Mouse (Mus musculus): ENCODE data around the gene Zbtb8b. TPM values are rescaled to one million over a fixed set of nuclear protein-coding genes. Genes with fewer than 3 reads are reported as not detected.
"Not testable (repeated sequence)": the region's sequence is repeated elsewhere in the genome, so short reads cannot be mapped to it uniquely, and the experiment has no call there.

Gene Zbtb8b
- polyA plus RNA-seq, 1 experiment, result not detected

- WGBS, result 21% methylated on average over 3 of the region's 3 CpGs
- no peak overlapping the region for H3K27ac ChIP-seq (ENCODE audit: insufficient read depth, low read depth, low read length)
- TF ChIP-seq CTCF (IDR thresholded peaks at IDR 0.05; ENCODE audit: extremely low read depth, insufficient read length, insufficient replicate concordance, low read depth, low read length) (no peak), POLR2A (IDR thresholded peaks at IDR 0.05; ENCODE audit: low read depth, low read length) (no peak)
Measured at GRCm38 (mm10) chr4:129462118-129462517, 21.5 kb upstream of the Zbtb8b start.

GRCm38 (mm10) chr4:129461183-129461960 is 20.7 kb upstream of the Zbtb8b start, which contains the start of gene Bsdc1:
Bsdc1 (plus strand) TSS chr4:129461581.
- H3K4me1 ChIP-seq (ENCODE audit: control insufficient read depth, insufficient read depth, insufficient read length, low read length), result peaks cover 11% of the 10 kb centered on the region; the same call in 1 of the 2 replicates
- TF ChIP-seq CTCF (IDR thresholded peaks at IDR 0.05; ENCODE audit: extremely low read depth, insufficient read length, insufficient replicate concordance, low read depth, low read length), result no peak
- peak; percentile 55 for TF ChIP-seq POLR2A (IDR thresholded peaks at IDR 0.05; ENCODE audit: low read depth, low read length)
- H3K27me3 ChIP-seq (ENCODE audit: control insufficient read depth, insufficient read depth, low read length), result no peaks in the 10 kb centered on the region
- H3K4me3 ChIP-seq (ENCODE audit: low read depth, low read length), result peak within 1 kb of the TSS; percentile 77
- peak within 1 kb of the TSS; percentile 59 for H3K27ac ChIP-seq (ENCODE audit: insufficient read depth, low read depth, low read length)
- under 1% methylated on average over 46 of the region's 46 CpGs for whole genome bisulfite sequencing
- H3K36me3 ChIP-seq (ENCODE audit: control insufficient read depth, insufficient read depth, low read length), result peaks cover 11% of the 10 kb centered on the region

More at GRCm38 (mm10) chr4:129462118-129462517, 21.5 kb upstream of the Zbtb8b start:
- Histone ChIP-seq H3K36me3 (ENCODE audit: control insufficient read depth, insufficient read depth, low read length) (peaks cover 17% of the 10 kb centered on the region), H3K27me3 (ENCODE audit: control insufficient read depth, insufficient read depth, low read length) (no peaks in the 10 kb centered on the region), H3K4me1 (ENCODE audit: control insufficient read depth, insufficient read depth, insufficient read length, low read length) (peaks cover 11% of the 10 kb centered on the region; the same call in 1 of the 2 replicates), H3K4me3 (ENCODE audit: low read depth, low read length) (peak overlapping the region; percentile 77)

- Histone ChIP-seq H3K36me3 (ENCODE audit: control insufficient read depth, insufficient read depth, low read length) (peaks cover 6% of the 10 kb centered on the region), H3K27me3 (ENCODE audit: control insufficient read depth, insufficient read depth, low read length) (no peaks in the 10 kb centered on the region), H3K4me3 (ENCODE audit: low read depth, low read length) (peak overlapping the region; percentile 50), H3K4me1 (ENCODE audit: control insufficient read depth, insufficient read depth, insufficient read length, low read length) (peaks cover 11% of the 10 kb centered on the region; the same call in 1 of the 2 replicates), H3K27ac (ENCODE audit: insufficient read depth, low read depth, low read length) (peak overlapping the region; percentile 59)
- 0% methylated on average over 4 of the region's 4 CpGs for WGBS
- TF ChIP-seq POLR2A (IDR thresholded peaks at IDR 0.05; ENCODE audit: low read depth, low read length) (no peak), CTCF (IDR thresholded peaks at IDR 0.05; ENCODE audit: extremely low read depth, insufficient read length, insufficient replicate concordance, low read depth, low read length) (no peak)
Measured at GRCm38 (mm10) chr4:129460827-129461182, 20.2 kb upstream of the Zbtb8b start.

GRCm38 (mm10) chr4:129459726-129460125 is 19.1 kb upstream of the Zbtb8b start:
- H3K36me3 ChIP-seq (ENCODE audit: control insufficient read depth, insufficient read depth, low read length), result no peaks in the 10 kb centered on the region; the same call in 1 of the 2 replicates
- WGBS, result 25% methylated on average over 3 of the region's 3 CpGs
- TF ChIP-seq CTCF (IDR thresholded peaks at IDR 0.05; ENCODE audit: extremely low read depth, insufficient read length, insufficient replicate concordance, low read depth, low read length) (no peak), POLR2A (IDR thresholded peaks at IDR 0.05; ENCODE audit: low read depth, low read length) (no peak)

GRCm38 (mm10) chr4:129457311-129457710 is 16.7 kb upstream of the Zbtb8b start:
- WGBS, result 74% methylated on average over 2 of the region's 2 CpGs
- not testable (repeated sequence) for H3K36me3 ChIP-seq (ENCODE audit: control insufficient read depth, insufficient read depth, low read length); H3K4me3 ChIP-seq (ENCODE audit: low read depth, low read length); H3K27me3 ChIP-seq (ENCODE audit: control insufficient read depth, insufficient read depth, low read length); H3K4me1 ChIP-seq (ENCODE audit: control insufficient read depth, insufficient read depth, insufficient read length, low read length); H3K27ac ChIP-seq (ENCODE audit: insufficient read depth, low read depth, low read length)

More at GRCm38 (mm10) chr4:129459726-129460125, 19.1 kb upstream of the Zbtb8b start:
- no peak overlapping the region for H3K4me3 ChIP-seq (ENCODE audit: low read depth, low read length)
- H3K4me1 ChIP-seq (ENCODE audit: control insufficient read depth, insufficient read depth, insufficient read length, low read length), result peaks cover 11% of the 10 kb centered on the region; the same call in 1 of the 2 replicates
- H3K27ac ChIP-seq (ENCODE audit: insufficient read depth, low read depth, low read length), result no peak overlapping the region
- no peaks in the 10 kb centered on the region for H3K27me3 ChIP-seq (ENCODE audit: control insufficient read depth, insufficient read depth, low read length)

GRCm38 (mm10) chr4:129456126-129456525 is 15.5 kb upstream of the Zbtb8b start:
- no peaks in the 10 kb centered on the region for H3K36me3 ChIP-seq (ENCODE audit: control insufficient read depth, insufficient read depth, low read length)
- WGBS, result 40% methylated on average over 5 of the region's 5 CpGs
- no peak overlapping the region for H3K27ac ChIP-seq (ENCODE audit: insufficient read depth, low read depth, low read length)
- no peak for TF ChIP-seq POLR2A (IDR thresholded peaks at IDR 0.05; ENCODE audit: low read depth, low read length)
- no peak for TF ChIP-seq CTCF (IDR thresholded peaks at IDR 0.05; ENCODE audit: extremely low read depth, insufficient read length, insufficient replicate concordance, low read depth, low read length)
- no peaks in the 10 kb centered on the region; the same call in 1 of the 2 replicates for H3K4me1 ChIP-seq (ENCODE audit: control insufficient read depth, insufficient read depth, insufficient read length, low read length)
- no peak overlapping the region for H3K4me3 ChIP-seq (ENCODE audit: low read depth, low read length)
- H3K27me3 ChIP-seq (ENCODE audit: control insufficient read depth, insufficient read depth, low read length), result no peaks in the 10 kb centered on the region

GRCm38 (mm10) chr4:129455265-129455664 is 14.6 kb upstream of the Zbtb8b start:
- Histone ChIP-seq H3K4me3 (ENCODE audit: low read depth, low read length) (no peak overlapping the region), H3K27me3 (ENCODE audit: control insufficient read depth, insufficient read depth, low read length) (no peaks in the 10 kb centered on the region), H3K4me1 (ENCODE audit: control insufficient read depth, insufficient read depth, insufficient read length, low read length) (no peaks in the 10 kb centered on the region; the same call in 1 of the 2 replicates), H3K27ac (ENCODE audit: insufficient read depth, low read depth, low read length) (no peak overlapping the region), H3K36me3 (ENCODE audit: control insufficient read depth, insufficient read depth, low read length) (no peaks in the 10 kb centered on the region)
- 1% methylated on average over 5 of the region's 5 CpGs for WGBS
- TF ChIP-seq CTCF (IDR thresholded peaks at IDR 0.05; ENCODE audit: extremely low read depth, insufficient read length, insufficient replicate concordance, low read depth, low read length) (peak; percentile 60; the same call in 1 of the 2 replicates), POLR2A (IDR thresholded peaks at IDR 0.05; ENCODE audit: low read depth, low read length) (no peak)
